Mouse (Mus musculus): ENCODE measurements at regions not wholly inside any gene's neighbourhood (a gene's known extent, or its start where the extent isn't known, plus 50 kb on each side); places are given as distances from the start of the nearest gene placed in this dataset.

GRCm38 (mm10) chrX:97434327-97434726 lies 57.3 kb upstream of the Eda2r start:
- no peak overlapping the region for H3K4me2 ChIP-seq (replicated peaks; ENCODE audit: low read depth, low read length)
- no peak overlapping the region for H3K27ac ChIP-seq (ENCODE audit: low read depth, low read length)
- no peaks in the 10 kb centered on the region for H3K36me3 ChIP-seq (ENCODE audit: control insufficient read depth, insufficient read depth, low read length)
- H3K4me3 ChIP-seq (ENCODE audit: low read length) = no peak overlapping the region
- H3K27me3 ChIP-seq (ENCODE audit: control insufficient read depth, insufficient read depth, low read length) = no peaks in the 10 kb centered on the region
- no peak for ATAC-seq (ENCODE audit: low FRiP score, low TSS enrichment)
- WGBS = 44% methylated on average over 2 of the region's 2 CpGs
- H3K9ac ChIP-seq (ENCODE audit: low read depth, low read length) = no peak overlapping the region
- H3K4me1 ChIP-seq (ENCODE audit: control insufficient read depth, insufficient read depth, low read length) = no peaks in the 10 kb centered on the region
- H3K9me3 ChIP-seq (ENCODE audit: control insufficient read depth, low read length) = no peaks in the 10 kb centered on the region

- Histone ChIP-seq H3K9ac (ENCODE audit: low read depth, low read length) (no peak overlapping the region), H3K4me1 (ENCODE audit: control insufficient read depth, insufficient read depth, low read length) (no peaks in the 10 kb centered on the region)
These were observed 54.4 kb upstream of the Eda2r start for GRCm38 (mm10) chrX:97431391-97431803.

More at GRCm38 (mm10) chrX:97431391-97431803, 54.4 kb upstream of the Eda2r start:
- Histone ChIP-seq H3K36me3 (ENCODE audit: control insufficient read depth, insufficient read depth, low read length) (no peaks in the 10 kb centered on the region), H3K9me3 (ENCODE audit: control insufficient read depth, low read length) (no peaks in the 10 kb centered on the region), H3K27me3 (ENCODE audit: control insufficient read depth, insufficient read depth, low read length) (no peaks in the 10 kb centered on the region), H3K27ac (ENCODE audit: low read depth, low read length) (no peak overlapping the region), H3K4me2 (replicated peaks; ENCODE audit: low read depth, low read length) (no peak overlapping the region; the same call in 1 of the 2 replicates), H3K4me3 (ENCODE audit: low read length) (peak overlapping the region; percentile 26)
- ATAC-seq (ENCODE audit: low FRiP score, low TSS enrichment) = peak; percentile 46; the same call in 1 of the 2 replicates
- 24% methylated on average over 6 of the region's 6 CpGs for WGBS
